Mouse (Mus musculus) midbrain, embryonic 11.5 days (tissue): ENCODE data around the gene Sh3rf3. TPM values are rescaled to one million over a fixed set of nuclear protein-coding genes. Genes with fewer than 3 reads are reported as not detected.

ENCODE experiments used
- ATAC-seq: fragments of 200-750 bp; cut with Nextera tagmentation; 2 replicates; pipeline ENCODE4 v1.8.0; 2017; ENCODE audit warnings: moderate TSS enrichment, moderate library complexity; ENCODE audit not compliant: low FRiP score
- DNase-seq: peaks from one replicate; pipeline ENCODE4 v3.0.0; 2015; ENCODE audit warnings: low spot score; ENCODE audit errors: missing footprints
- H3K27ac ChIP-seq: fragments of 300-500 bp; sonication (generic); 2 replicates; pipeline ENCODE4 v1.5.1; 2014; ENCODE audit warnings: low read depth, low read length
- H3K27me3 ChIP-seq: fragments of 300-500 bp; sonication (generic); 2 replicates; pipeline ENCODE4 v1.6.1; 2014; ENCODE audit warnings: mild to moderate bottlenecking, low read length, moderate library complexity, mixed read lengths; ENCODE audit not compliant: control insufficient read depth, insufficient read depth
- H3K36me3 ChIP-seq: fragments of 300-500 bp; sonication (generic); 2 replicates; pipeline ENCODE4 v1.6.1; 2014; ENCODE audit warnings: mild to moderate bottlenecking, low read length, moderate library complexity, mixed read lengths; ENCODE audit not compliant: control insufficient read depth, insufficient read depth
- H3K4me1 ChIP-seq: fragments of 300-500 bp; sonication (generic); 2 replicates; pipeline ENCODE4 v1.6.1; 2014; ENCODE audit warnings: low read length; ENCODE audit not compliant: control insufficient read depth, insufficient read depth
- H3K4me2 ChIP-seq: fragments of 300-500 bp; sonication (generic); 2 replicates; pipeline ENCODE4 v1.6.1; 2014; ENCODE audit warnings: mild to moderate bottlenecking, moderate library complexity
- H3K4me3 ChIP-seq: fragments of 300-500 bp; sonication (generic); 2 replicates; pipeline ENCODE4 v1.5.1; 2014; ENCODE audit warnings: low read depth, low read length
- H3K9ac ChIP-seq: fragments of 300-500 bp; sonication (generic); 2 replicates; pipeline ENCODE4 v1.6.1; 2014; ENCODE audit warnings: low read length
- H3K9me3 ChIP-seq: fragments of 300-500 bp; sonication (generic); 2 replicates; pipeline ENCODE4 v1.6.1; 2016; ENCODE audit warnings: low read length; ENCODE audit not compliant: control insufficient read depth
- WGBS: fragments of 180-500 bp; shearing (Covaris S2); extraction: QIAGEN DNeasy Blood & Tissue Kit; methylation state at CpG from one replicate; pipeline ENCODE4 v1.1.7; 2014; 5-methylcytosine and 5-hydroxymethylcytosine counted together
- polyA plus RNA-seq: library from polyadenylated mRNA; unstranded; fragments of >200 nt; fragmentation: Nextera tagmentation; extraction: Ambion mirVana; gene quantifications from 2 replicates; pipeline ENCODE4 v1.2.1, GENCODE M21; 2014

The Sh3rf3 gene
- polyA plus RNA-seq, 1 experiment from 2014 or later, result 0.51 TPM

DNA sequence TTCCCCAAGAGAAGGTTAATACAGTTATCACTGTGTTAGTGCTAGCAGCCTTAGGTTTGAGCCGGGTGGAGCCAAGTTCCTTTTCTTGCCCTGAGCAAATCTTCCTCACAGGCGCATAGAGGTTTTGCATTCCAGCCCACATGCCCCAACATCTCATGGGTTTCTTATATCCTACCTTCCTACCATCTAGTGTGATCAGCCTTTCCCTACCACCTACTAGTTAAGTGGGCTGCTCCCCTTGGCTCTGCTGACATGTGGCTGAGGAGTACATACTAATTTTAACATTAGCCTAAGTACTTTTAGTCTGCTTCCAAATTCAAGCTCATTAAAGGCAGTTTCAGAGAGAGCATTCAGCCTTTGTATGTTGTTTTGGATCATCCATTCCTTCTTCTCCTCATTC lies 72.7 kb downstream of the Sh3rf3 start:
- Histone ChIP-seq H3K4me1 (no peaks in the 10 kb centered on the region; the same call in 1 of the 2 replicates), H3K36me3 (no peaks in the 10 kb centered on the region), H3K4me2 (no peak overlapping the region), H3K27ac (no peak overlapping the region), H3K9me3 (no peaks in the 10 kb centered on the region; the same call in 1 of the 2 replicates), H3K27me3 (peaks cover 2% of the 10 kb centered on the region; the same call in 1 of the 2 replicates), H3K9ac (no peak overlapping the region), H3K4me3 (no peak overlapping the region)
- ATAC-seq (no peak), DNase-seq (no peak)
- WGBS, result 91% methylated on average over 2 of the region's 2 CpGs

- WGBS, result 27% methylated on average over 16 of the region's 16 CpGs
- Histone ChIP-seq H3K27me3 (peaks cover 2% of the 10 kb centered on the region; the same call in 1 of the 2 replicates), H3K27ac (no peak overlapping the region), H3K4me2 (no peak overlapping the region), H3K9ac (no peak overlapping the region), H3K9me3 (no peaks in the 10 kb centered on the region; the same call in 1 of the 2 replicates), H3K36me3 (no peaks in the 10 kb centered on the region), H3K4me3 (no peak overlapping the region), H3K4me1 (peaks cover 3% of the 10 kb centered on the region; the same call in 1 of the 2 replicates)
- peak; percentile 87 for DNase-seq
- 0 out of 2 replicates have a peak, but pooled peaks have one; percentile 16 for ATAC-seq
Observed at GRCm38 (mm10) chr10:58890671-58891439, 77.7 kb downstream of the Sh3rf3 start.

DNA sequence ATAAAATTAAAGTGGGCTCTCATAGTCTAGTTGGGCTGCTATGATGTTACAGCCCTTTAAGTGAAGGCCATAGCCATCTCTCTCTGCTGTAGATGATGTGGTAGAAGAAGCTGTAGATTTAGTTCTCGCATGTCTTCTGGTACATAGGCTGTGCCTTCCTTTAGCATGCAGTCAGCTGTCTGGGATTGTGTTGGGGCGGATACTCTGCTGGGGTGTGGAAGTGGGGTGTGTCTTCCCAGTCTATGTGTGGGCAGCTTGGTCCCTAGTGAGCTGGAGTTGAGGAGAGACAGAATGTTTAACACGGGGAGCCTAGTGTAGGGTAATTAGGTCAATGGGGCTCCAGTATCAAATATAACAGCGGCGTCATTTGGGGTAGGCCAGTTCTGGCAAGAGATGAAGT lies 82.3 kb downstream of the Sh3rf3 start:
- DNase-seq, result peak; percentile 28
- no peaks in the 10 kb centered on the region for H3K36me3 ChIP-seq
- H3K9ac ChIP-seq, result no peak overlapping the region
- no peak overlapping the region for H3K27ac ChIP-seq
- 95% methylated on average over 5 of the region's 5 CpGs for WGBS
- H3K27me3 ChIP-seq, result no peaks in the 10 kb centered on the region
- peaks cover 3% of the 10 kb centered on the region; the same call in 1 of the 2 replicates for H3K4me1 ChIP-seq
- H3K9me3 ChIP-seq, result no peaks in the 10 kb centered on the region
- no peak overlapping the region for H3K4me2 ChIP-seq
- no peak for ATAC-seq
- no peak overlapping the region for H3K4me3 ChIP-seq

- ATAC-seq, result no peak
- no peak for DNase-seq
- 68% methylated on average over 3 of the region's 3 CpGs for WGBS
- Histone ChIP-seq H3K9ac (no peak overlapping the region), H3K27ac (no peak overlapping the region), H3K4me1 (no peaks in the 10 kb centered on the region), H3K4me3 (no peak overlapping the region), H3K27me3 (no peaks in the 10 kb centered on the region), H3K36me3 (no peaks in the 10 kb centered on the region), H3K9me3 (no peaks in the 10 kb centered on the region), H3K4me2 (no peak overlapping the region)
Observed at GRCm38 (mm10) chr10:58897009-58897543, 83.9 kb downstream of the Sh3rf3 start.

DNA sequence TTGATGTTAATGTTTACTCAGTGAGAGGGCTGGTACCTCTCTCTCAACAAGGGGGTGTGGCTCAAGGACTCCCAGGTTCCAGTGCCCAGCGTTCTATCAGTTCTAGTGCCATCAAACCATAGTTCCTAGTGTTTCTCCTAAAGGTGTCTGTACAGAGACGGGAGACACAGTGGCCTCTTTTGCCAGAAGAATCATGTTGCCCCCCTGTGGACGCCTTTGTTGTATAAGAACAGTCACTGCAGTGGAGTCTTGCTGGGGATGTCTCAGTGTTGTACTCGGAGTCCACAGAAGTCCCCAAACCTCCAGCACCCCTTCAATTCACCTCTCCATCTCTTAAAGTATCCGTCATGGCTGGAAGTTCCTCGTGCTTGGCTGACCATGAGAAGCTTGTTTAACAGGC lies 92.1 kb downstream of the Sh3rf3 start:
- ATAC-seq, result no peak
- H3K4me3 ChIP-seq, result no peak overlapping the region
- no peaks in the 10 kb centered on the region for H3K4me1 ChIP-seq
- no peaks in the 10 kb centered on the region for H3K36me3 ChIP-seq
- H3K9ac ChIP-seq, result no peak overlapping the region
- no peak overlapping the region for H3K27ac ChIP-seq
- no peaks in the 10 kb centered on the region for H3K9me3 ChIP-seq
- H3K4me2 ChIP-seq, result no peak overlapping the region
- no peaks in the 10 kb centered on the region for H3K27me3 ChIP-seq
- DNase-seq, result no peak
- WGBS, result 31% methylated on average over 6 of the region's 6 CpGs

DNA sequence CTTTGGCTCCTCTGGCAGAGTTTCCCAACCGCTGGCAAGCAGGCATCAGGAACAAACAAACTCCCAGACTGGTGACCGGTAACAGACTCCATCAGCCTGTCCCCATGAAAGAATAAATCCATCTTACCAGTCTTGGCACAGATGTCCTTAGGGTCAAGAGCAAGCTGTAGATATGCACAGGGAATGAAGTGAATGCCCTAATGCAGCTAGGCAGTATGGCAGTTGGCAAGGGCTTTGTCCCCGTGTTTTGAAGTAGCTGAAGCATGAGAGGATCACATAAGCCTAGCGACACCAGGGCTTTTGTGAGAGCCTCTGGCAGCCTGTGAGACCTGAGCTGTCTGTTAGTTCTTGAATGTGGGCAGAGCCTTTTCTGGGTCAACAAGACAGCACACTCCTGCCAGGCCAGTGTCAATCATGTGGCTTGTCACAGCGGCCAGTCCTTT lies 93.9 kb downstream of the Sh3rf3 start:
- H3K4me2 ChIP-seq, result no peak overlapping the region
- 56% methylated on average over 5 of the region's 5 CpGs for WGBS
- H3K27me3 ChIP-seq, result no peaks in the 10 kb centered on the region
- H3K9ac ChIP-seq, result no peak overlapping the region
- H3K36me3 ChIP-seq, result no peaks in the 10 kb centered on the region
- H3K27ac ChIP-seq, result no peak overlapping the region
- no peaks in the 10 kb centered on the region for H3K9me3 ChIP-seq
- ATAC-seq, result no peak
- DNase-seq, result no peak
- no peak overlapping the region for H3K4me3 ChIP-seq
- H3K4me1 ChIP-seq, result no peaks in the 10 kb centered on the region

GRCm38 (mm10) chr10:58908451-58908850 lies 95.3 kb downstream of the Sh3rf3 start:
- Histone ChIP-seq H3K9ac (no peak overlapping the region), H3K4me1 (no peaks in the 10 kb centered on the region), H3K27me3 (no peaks in the 10 kb centered on the region), H3K9me3 (no peaks in the 10 kb centered on the region), H3K4me3 (no peak overlapping the region), H3K4me2 (no peak overlapping the region), H3K36me3 (no peaks in the 10 kb centered on the region), H3K27ac (no peak overlapping the region)
- DNase-seq (no peak), ATAC-seq (no peak)
- WGBS, result 78% methylated on average over 8 of the region's 8 CpGs

- no peaks in the 10 kb centered on the region for H3K27me3 ChIP-seq
- H3K4me3 ChIP-seq, result no peak overlapping the region
- no peaks in the 10 kb centered on the region for H3K4me1 ChIP-seq
- no peak overlapping the region for H3K9ac ChIP-seq
- WGBS, result 84% methylated on average over 8 of the region's 8 CpGs
- H3K36me3 ChIP-seq, result no peaks in the 10 kb centered on the region
- DNase-seq (no peak), ATAC-seq (no peak)
- no peak overlapping the region for H3K27ac ChIP-seq
- H3K4me2 ChIP-seq, result no peak overlapping the region
- no peaks in the 10 kb centered on the region for H3K9me3 ChIP-seq
Observed at GRCm38 (mm10) chr10:58915301-58916245, 102.4 kb downstream of the Sh3rf3 start.
